Comparison of ENCODE assay signal across 8 mouse cellular contexts in genomic region chr5:112393741-112394414, GRCm38 (mm10). TPM values are rescaled to one million over a fixed set of nuclear protein-coding genes. Genes with fewer than 3 reads are reported as not detected.
A peak's percentile ranks its signal among the peaks of the same experiment; 100 is the strongest.
DNase-seq lines count a peak whose midpoint lies in the region; ATAC-seq and TF ChIP-seq lines count a peak whose summit lies in the region.

No protein-coding gene starts in this region.

- DNase-seq in cerebellum, adult 9-11 months, result peak; percentile 32
- DNase-seq in cerebellum, adult 11-12 months, result no peak
- no peak for DNase-seq in testis, postnatal 14 days (ENCODE audit: low spot score)
- DNase-seq in liver, embryonic 13.5 days, result no peak
- no peak for DNase-seq in layer of hippocampus, adult 11-12 months (ENCODE audit: low spot score)
- no peak for DNase-seq in thymus, postnatal 36 days

- no peak overlapping the region for H3K27ac ChIP-seq in testis, adult 2 months (ENCODE audit: control insufficient read depth, insufficient read depth, low read depth, low read length)
- H3K27ac ChIP-seq in liver, embryonic 13.5 days, result no peak overlapping the region

- H3K27me3 ChIP-seq in testis, adult 2 months (ENCODE audit: control insufficient read depth, insufficient read depth, low read length), result no peaks in the 10 kb centered on the region
- H3K27me3 ChIP-seq in liver, embryonic 13.5 days, result peaks cover 64% of the 10 kb centered on the region

- H3K4me1 ChIP-seq in testis, adult 2 months (ENCODE audit: control insufficient read depth, insufficient read depth, low read length), result peaks cover 13% of the 10 kb centered on the region
- H3K4me1 ChIP-seq in liver, embryonic 13.5 days (replicated peaks), result no peaks in the 10 kb centered on the region

- ATAC-seq in liver, embryonic 13.5 days (ENCODE audit: low read depth), result no peak
- ATAC-seq in activated CD4-positive, CD25-positive, alpha-beta regulatory T cell, adult 4 months, result no peak

- no peaks in the 10 kb centered on the region for H3K36me3 ChIP-seq in testis, adult 2 months (ENCODE audit: control insufficient read depth, insufficient read depth, low read length)
- no peaks in the 10 kb centered on the region for H3K36me3 ChIP-seq in liver, embryonic 13.5 days

- 19% methylated on average over 18 of the region's 18 CpGs for WGBS in liver, embryonic 13.5 days (ENCODE audit: insufficient replicate concordance)

- H3K9ac ChIP-seq in liver, embryonic 13.5 days, result no peak overlapping the region

- no peak for TF ChIP-seq POLR2A in testis, adult 2 months (IDR thresholded peaks at IDR 0.05; ENCODE audit: control insufficient read depth, low read depth, low read length)

- no peaks in the 10 kb centered on the region for H3K9me3 ChIP-seq in liver, embryonic 13.5 days (replicated peaks)

- H3K4me2 ChIP-seq in liver, embryonic 13.5 days, result peak overlapping the region; percentile 57

- peak overlapping the region; percentile 40 for H3K4me3 ChIP-seq in testis, adult 2 months (ENCODE audit: control insufficient read depth, low read depth, low read length)
- H3K4me3 ChIP-seq in liver, embryonic 13.5 days (replicated peaks), result peak overlapping the region; percentile 46; the same call in 1 of the 2 replicates

- no peak for TF ChIP-seq CTCF in testis, adult 2 months (IDR thresholded peaks at IDR 0.05; ENCODE audit: control insufficient read depth, insufficient read depth, insufficient replicate concordance, low read depth, low read length)

RNA-seq across cellular contexts. Expression of gene Asphd2, which starts 0.8 kb away (rescaled TPM):
- polyA plus RNA-seq in testis, adult 2 months (2012; rRNA removed), result 0.66 and 0.84 TPM in 2 replicates
- polyA plus RNA-seq in liver, embryonic 13.5 days (2015; fragmentation: Nextera tagmentation; extraction: Ambion mirVana), result 0.30 and 0.46 TPM in 2 replicates
- polyA plus RNA-seq in activated CD4-positive, CD25-positive, alpha-beta regulatory T cell, adult 4 months (2017; shearing (Covaris generic)), result not detected

RNA-seq across cellular contexts. Expression of gene Gm6583, which starts 38.0 kb away (rescaled TPM):
- 3.2 and 3.3 TPM in 2 replicates for polyA plus RNA-seq in testis, adult 2 months (2012; rRNA removed)
- 0.08 and 0.38 TPM in 2 replicates for polyA plus RNA-seq in liver, embryonic 13.5 days (2015; fragmentation: Nextera tagmentation; extraction: Ambion mirVana)
- polyA plus RNA-seq in activated CD4-positive, CD25-positive, alpha-beta regulatory T cell, adult 4 months (2017; shearing (Covaris generic)), result not detected

RNA-seq across cellular contexts. Expression of gene Hps4, which starts 51.0 kb away (rescaled TPM):
- polyA plus RNA-seq in testis, adult 2 months (2012; rRNA removed), result 64.6 and 73.8 TPM in 2 replicates
- 12.1 and 13.4 TPM in 2 replicates for polyA plus RNA-seq in liver, embryonic 13.5 days (2015; fragmentation: Nextera tagmentation; extraction: Ambion mirVana)
- polyA plus RNA-seq in activated CD4-positive, CD25-positive, alpha-beta regulatory T cell, adult 4 months (2017; shearing (Covaris generic)), result 10 to 100 TPM; 15.2 to 18.3 TPM

RNA-seq across cellular contexts. Expression of gene Srrd, which starts 51.0 kb away (rescaled TPM):
- 107 and 118 TPM in 2 replicates for polyA plus RNA-seq in testis, adult 2 months (2012; rRNA removed)
- 15.8 and 20.2 TPM in 2 replicates for polyA plus RNA-seq in liver, embryonic 13.5 days (2015; fragmentation: Nextera tagmentation; extraction: Ambion mirVana)
- polyA plus RNA-seq in activated CD4-positive, CD25-positive, alpha-beta regulatory T cell, adult 4 months (2017; shearing (Covaris generic)), result 1 to 10 TPM; 1.5 to 2.7 TPM

RNA-seq across cellular contexts. Expression of gene Gm6588, which starts 55.3 kb away (rescaled TPM):
- polyA plus RNA-seq in testis, adult 2 months (2012; rRNA removed), result 22.5 and 24.5 TPM in 2 replicates
- polyA plus RNA-seq in liver, embryonic 13.5 days (2015; fragmentation: Nextera tagmentation; extraction: Ambion mirVana), result not detected in 2 replicates
- not detected for polyA plus RNA-seq in activated CD4-positive, CD25-positive, alpha-beta regulatory T cell, adult 4 months (2017; shearing (Covaris generic))
